Mouse (Mus musculus) gastrocnemius, adult 8-10 months (tissue): Measurements from ENCODE around the gene Fgf4. TPM values are rescaled to one million over a fixed set of nuclear protein-coding genes. Genes with fewer than 3 reads are reported as not detected.

Experiments
- DNase-seq, 2 experiments: peaks; one replicate each; pipeline ENCODE4 v3.0.0; 2022; ENCODE audit warnings: low spot score in 2 of 2
- total RNA-seq, 4 experiments: library from RNA; stranded (reverse); gene quantifications; 2 replicates each; pipeline ENCODE4 v1.2.4; 2022

The Fgf4 gene
- total RNA-seq, result not detected

DNA sequence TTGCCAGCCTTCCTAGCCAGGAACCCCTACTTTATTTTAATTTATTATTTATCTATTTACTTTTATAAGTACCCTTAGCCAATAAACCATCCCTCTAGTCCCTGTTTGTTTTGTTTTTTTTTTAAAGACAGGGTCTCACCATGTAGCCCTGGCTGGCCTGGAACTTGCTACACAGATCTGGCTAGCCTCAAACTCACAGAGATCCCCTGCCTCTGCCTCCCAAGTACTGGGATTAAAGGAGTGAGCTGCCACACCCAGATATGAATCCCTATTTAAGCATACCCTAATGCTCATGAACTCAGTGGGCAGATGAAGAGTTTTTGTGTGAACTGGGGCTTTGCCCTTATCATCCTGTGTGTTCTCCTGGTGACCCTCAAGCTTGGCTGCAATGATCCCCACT lies at the start of gene Fgf4:
Gene Fgf4, plus strand, starts transcription at position 301 of the 400 bp plus-strand sequence.
- DNase-seq, result no peak

DNA sequence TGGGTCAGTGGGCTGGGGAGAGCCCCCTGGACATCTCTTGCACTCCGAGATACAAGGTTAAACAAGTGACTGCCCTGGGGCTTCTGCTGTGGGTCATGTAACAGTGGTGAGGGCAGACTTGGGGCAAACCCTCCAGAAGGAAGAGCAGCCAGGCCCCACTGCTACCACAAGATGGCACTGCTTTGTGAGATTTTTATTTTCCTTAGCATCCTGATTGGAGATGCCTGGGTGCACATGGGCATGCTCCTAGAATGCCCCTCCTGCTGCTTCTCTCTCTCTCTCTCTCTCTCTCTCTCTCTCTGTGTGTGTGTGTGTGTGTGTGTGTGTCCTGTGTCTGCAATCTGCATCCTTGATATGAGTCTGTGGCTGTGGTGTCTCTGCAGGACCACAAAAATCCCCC lies 48.7 kb upstream of the Fgf4 start:
- DNase-seq, result no peak

DNA sequence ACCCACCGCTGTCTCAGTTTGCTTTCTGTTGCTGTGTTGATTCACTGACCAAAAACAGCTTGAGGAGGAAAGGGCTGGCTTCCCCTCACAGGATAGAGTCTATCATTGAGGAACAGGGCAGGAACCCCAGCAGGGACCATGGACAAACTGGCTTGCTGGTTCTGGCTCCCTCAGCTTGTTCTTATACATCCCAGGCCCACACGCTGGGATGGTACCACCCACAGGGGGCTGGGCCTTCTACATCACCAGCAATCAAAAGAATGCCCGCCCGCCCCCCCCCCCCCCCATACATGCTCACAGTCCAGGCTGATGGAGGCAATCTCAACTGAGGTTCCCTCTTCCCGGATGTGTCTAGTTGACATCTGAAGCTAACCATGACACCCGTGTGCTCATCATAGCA lies 40.1 kb upstream of the Fgf4 start:
- DNase-seq, result no peak

DNA sequence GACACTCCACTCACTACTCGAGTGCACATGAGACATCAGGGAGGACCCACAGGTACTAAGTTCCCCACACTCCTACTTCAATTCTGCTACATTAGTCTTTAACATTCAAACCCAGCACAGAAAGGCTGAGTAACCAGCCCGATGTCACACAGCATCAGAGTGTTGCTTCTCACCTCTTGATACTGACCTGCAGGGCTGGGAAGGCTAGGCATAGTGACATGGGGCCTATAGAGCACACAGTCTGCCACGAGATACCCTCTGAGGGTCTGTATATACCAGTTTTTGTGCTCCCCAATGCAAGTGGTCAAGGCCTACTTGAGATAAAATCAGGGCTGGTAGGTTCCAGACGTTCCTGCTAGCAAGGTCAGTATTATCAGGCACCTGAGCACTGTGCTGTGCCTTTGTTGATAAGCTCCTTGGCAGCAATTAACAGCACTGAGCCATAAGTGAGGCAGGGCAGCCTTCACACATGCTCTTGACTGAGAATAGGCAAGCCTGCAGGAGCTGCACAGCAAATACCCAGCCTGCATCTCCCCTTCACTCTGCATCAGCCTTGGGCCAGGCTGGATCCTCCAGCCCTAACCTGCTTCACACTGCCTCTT lies 39.1 kb upstream of the Fgf4 start:
- no peak for DNase-seq

DNA sequence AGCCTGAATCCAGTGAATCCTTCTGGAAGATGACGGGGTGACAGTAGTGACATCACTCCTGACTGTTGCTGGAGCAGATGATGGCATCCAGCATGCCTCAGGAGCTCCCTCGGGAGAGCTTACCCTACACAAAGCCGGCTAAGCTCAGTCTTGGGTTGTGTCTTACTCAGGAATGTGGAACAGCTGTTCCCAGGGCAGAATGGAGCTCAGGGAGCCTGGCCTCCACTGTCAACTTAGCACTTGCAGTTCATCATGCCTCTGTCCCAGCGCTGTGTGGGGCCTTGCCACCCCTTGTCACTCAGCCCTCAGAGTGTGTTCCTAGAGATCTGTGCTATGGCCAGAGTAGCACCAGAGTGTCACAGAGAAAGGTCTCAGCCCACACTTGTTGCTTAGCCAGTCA lies 35.6 kb upstream of the Fgf4 start:
- DNase-seq, result no peak

DNA sequence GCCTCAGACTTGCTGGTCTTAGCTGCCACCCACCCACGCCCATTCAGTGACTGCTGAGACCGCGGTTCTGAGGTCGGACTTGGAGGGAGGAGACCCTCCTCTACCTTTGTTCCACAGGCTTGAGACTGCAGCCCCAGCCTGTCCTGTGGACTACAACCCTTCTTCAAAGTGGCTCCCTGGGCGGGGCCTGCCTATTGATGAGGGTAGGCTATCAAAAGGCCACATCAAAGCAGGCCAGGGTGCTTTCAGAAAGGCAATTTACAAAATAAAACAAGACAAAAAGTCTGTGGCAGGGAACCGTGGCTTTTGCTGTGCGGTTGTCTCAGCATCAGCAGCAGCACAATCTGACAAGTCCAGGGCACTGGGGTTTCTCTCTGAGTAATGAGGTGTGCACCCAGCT lies 25.3 kb upstream of the Fgf4 start:
- DNase-seq, result no peak

DNA sequence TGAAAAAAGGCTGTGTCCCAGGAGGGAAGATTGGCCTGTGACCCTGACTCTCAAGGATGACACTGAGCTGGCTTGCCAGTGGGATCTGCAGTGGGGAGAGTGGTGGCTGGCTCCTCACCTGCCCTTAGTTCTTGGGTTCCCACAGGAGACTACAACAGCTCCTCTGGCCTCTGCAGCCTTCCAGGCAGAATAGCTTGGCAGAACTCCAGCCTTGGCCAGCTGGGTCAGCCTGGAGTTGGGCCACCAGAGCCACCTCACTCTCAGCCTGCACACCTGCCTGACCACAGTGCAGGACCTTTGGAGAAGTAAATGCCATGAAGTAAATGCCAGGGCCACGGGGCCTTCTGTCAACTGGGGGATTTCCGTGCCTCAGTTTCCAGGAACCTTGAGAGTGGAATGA lies 23.2 kb upstream of the Fgf4 start:
- DNase-seq, result no peak

DNA sequence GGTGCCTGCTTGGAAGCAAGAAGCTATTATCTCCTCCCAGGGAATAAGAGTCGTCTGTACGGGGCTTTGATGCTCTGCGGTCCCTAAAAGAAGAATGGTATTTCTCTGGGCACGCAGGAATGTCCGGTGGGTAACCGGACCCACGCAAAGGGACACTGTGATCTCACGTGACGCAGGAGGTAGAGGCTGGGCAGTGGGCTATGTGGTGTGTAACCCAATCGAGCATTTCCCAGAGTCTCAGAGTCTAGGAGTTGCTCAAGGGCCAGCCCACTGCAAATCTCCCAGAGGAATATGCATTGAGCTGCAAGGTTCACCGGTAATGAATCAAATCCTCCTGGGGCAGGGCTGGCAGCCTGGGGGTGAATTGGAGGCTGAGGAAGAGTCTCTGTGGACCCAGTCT lies 18.8 kb upstream of the Fgf4 start:
- no peak for DNase-seq

DNA sequence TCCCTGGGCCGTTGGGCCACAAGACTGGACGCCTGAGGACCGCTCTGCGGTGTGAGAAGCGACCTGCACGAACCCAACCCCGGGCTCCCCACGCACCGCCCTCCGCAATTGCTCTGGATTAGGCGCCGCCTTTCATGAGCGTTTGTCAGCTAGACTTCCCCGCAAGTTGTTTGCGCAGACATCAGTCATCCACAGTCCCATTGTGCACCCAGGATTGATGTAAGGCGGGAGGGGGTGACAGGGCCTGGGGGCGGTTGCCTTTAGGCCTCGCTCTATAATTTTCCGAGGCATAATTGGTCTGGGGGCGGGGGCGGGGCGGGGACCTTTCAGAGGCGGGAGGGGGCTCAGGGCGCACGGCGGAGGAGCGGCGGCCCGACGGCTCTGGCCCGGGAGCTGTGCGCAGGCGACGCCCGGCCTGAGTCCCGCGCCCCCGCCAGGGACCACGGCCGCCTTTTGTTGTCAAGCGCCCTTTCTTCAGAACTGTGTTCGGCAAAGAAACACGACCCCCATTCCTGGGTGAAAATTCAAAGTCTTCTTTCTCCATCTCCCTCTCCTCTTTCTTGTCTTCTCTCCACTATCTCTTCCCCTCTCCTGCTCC lies 9.2 kb upstream of the Fgf4 start, which contains the start of gene Fgf3:
Gene Fgf3, plus strand, starts transcription at position 193 of the 598 bp plus-strand sequence.
- DNase-seq, result no peak

DNA sequence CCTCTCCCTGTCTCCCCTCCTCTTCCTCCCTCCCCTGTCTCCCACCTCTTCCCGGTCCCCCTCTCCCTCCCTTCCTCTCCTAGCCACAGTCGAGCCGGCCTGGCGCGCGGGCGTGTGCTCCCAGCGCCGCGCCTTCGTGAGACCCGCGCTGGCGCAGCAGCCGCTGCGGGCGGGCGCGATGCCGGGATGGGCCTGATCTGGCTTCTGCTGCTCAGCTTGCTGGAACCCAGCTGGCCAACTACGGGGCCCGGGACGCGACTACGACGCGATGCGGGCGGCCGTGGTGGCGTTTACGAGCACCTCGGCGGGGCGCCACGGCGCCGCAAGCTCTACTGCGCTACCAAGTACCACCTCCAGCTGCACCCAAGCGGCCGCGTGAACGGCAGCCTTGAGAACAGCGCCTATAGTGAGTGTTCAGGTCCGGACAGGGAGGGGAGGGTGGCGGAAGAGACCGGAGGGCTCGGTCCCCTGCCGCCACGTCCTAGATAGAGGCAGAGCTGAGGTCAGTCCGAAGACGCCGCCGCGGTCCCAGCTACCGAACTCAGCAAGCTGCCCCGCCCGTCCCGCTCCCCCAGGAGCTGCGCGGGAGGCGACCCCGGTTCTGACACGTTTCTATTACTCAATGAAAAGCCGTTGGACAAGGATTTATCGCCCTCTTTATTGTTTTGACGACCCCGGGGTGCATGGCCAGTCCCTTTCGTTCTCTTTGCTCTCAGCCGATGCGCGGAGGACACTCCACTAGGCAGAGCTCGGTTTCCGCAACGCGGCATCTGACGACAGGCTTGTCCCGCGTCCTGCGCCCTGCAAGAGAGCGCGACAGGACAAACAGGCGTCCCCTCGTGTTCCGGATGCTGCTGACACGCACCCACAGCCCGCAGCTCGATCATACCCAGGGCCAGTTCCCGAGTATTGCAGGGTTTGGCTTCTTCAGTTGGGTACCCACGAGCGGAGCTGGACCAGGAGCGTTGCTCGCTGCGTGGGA lies 8.4 kb upstream of the Fgf4 start:
- DNase-seq, result no peak

DNA sequence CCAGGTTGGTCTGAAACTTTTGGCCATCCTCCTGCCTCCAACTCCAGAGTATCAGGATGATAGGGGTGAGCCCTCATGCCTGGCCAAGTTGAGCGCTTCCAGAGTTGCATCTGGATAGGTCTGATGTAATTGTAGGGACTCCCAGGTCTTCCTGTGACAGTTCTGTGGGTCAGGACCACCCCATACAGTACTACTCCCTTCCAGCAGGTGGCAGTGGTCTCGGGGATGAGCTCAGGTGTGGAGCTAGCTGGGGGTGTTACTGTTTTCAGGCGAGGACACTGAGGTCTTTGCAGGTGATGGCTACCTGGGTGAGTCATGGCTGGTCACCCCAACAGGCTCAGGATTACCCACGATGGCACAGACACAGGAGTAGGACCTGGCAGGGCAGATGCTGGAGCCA lies 1.0 kb upstream of the Fgf4 start:
- DNase-seq, result no peak

DNA sequence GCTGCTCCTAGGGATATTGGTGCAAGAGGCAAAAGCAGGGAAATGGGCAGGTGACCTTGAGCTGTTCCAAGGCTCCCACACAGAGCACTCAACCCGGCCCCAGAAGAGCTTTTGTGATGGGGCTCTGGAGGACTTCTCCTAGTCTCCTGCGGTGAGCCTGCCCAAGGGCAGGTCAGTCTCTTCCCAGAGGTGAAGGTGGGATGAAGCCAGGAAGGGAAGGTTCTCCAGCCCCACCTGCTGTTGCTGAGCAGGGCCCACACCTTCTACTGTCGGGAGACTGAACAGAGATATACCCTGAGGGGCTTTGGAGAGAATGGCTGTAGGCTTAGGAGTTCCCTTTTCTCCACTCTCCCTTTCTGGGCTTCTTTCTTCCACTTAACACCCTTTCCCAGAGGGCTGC lies 4.2 kb downstream of the Fgf4 start:
- no peak for DNase-seq

DNA sequence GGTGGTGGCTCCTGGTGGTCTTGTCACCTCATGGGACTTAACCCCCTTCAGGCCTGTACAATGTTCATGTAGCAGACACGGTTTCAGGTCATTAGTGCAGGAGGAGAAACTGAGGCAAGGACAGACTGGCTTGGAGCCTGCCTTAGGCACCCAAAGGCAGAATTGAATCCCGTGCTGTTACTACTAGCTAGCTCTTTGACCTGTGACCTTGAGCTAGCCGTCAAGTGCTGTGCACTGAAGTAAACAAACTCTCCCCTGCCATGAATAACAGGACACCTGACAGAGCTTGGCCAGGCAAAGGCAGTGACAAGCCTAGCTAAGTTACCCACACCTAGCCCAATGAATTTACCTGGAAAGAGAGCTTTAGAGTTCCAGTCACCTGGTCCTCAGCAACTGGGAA lies 7.8 kb downstream of the Fgf4 start:
- no peak for DNase-seq

DNA sequence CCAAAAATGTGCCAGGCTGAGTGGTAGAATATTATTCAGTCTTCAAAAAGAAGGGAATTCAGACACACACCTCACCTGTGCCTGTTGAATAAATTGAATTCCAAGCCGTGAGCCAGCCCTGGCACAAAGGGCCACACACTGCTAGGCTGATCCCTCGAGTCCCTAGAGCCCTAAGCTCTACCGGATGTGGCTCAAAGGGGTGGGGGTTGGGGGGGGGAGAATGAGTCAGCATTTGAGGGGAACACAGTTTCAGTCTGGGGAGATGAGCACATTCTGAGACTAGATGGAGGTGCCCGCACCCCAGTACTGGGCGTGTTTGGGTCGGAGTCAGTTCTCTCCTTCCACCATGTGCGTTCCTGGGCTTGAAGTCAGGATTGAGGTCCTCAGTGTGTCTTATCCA lies 10.0 kb downstream of the Fgf4 start:
- DNase-seq, result no peak

DNA sequence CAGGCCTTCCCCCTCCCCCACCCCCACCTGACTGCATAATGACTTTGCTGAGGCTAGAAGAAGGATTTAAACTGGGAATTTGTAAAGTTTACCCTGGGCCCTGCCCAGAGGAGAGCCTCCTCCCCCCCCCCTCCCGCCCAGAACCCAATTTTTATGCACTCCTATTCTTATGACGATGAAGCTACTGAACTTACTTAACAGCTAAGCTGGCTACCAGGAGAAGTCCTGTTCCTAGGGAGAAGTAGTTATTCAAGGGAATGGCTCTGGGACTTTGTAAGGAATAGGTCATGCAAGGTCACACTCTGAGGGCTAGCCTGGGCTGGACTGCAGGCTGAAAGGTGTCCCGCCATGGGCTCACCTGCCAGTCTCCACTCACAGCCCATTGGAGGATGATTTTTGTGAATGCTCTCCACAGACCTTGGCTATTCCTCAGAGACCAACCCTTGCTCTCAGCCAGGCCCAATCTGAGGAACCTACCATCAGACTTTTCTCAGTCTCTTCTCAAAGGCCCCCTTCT lies 10.7 kb downstream of the Fgf4 start:
- DNase-seq, result no peak

DNA sequence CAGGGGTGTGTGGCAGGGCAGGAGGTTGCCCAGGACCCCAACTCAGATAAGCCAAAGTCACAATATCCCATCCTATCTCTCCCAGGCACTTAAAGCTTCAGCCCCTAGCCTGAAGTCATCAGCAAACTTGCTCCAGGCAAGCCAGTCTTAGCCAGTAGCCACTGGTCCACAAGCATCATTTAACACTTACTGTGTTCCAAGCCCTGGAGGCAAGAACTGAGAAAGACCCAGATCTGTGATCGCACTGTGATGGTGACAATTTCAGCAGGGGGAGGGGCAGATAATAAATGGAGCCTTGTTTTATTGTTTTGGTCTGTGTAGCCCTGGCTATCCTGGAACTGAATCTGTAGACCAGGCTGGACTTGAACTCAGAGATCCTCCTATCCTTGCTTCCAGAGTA lies 11.5 kb downstream of the Fgf4 start:
- no peak for DNase-seq

DNA sequence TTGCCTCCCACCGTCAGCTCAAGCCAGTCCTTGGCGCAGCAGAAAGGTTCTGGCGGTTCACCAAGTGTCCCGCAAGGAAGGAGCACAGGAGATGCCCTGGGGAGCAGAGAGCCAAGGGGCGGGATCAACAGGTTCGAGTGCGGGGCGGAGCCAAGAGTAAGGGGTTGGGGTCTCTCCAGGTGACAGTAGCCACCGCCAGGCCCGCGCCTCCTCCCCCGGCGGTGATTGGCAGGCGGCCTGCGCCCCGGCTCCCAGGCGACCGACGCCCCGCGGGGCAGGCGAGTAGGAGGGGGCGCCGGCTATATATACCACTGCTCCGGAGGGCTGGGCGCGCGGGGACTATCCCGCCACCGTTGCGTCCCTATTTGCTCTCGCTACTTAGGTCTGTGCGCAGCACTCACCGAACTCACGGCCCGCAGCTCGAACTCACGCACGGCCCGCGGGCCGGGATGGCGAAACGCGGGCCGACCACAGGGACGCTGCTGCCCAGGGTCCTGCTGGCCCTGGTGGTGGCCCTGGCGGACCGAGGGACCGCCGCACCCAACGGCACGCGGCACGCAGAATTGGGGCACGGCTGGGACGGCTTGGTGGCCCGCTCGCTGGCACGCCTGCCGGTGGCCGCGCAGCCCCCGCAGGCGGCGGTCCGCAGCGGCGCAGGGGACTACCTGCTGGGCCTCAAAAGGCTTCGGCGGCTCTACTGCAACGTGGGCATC lies 14.0 kb downstream of the Fgf4 start:
- no peak for DNase-seq

DNA sequence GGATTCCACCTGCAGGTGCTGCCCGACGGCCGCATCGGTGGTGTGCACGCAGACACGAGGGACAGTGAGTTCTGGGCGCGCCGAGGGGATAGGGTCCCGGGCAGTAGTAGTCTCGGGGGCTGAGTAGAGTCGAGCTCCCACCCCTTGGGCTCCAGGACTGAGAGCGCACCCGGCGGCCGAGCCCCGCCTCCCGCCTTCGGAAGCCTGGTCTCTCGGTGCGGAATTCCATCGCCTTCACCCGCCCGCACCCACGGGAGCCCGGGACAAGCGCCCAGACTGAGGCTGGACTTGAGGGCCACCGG lies 14.6 kb downstream of the Fgf4 start:
- no peak for DNase-seq

DNA sequence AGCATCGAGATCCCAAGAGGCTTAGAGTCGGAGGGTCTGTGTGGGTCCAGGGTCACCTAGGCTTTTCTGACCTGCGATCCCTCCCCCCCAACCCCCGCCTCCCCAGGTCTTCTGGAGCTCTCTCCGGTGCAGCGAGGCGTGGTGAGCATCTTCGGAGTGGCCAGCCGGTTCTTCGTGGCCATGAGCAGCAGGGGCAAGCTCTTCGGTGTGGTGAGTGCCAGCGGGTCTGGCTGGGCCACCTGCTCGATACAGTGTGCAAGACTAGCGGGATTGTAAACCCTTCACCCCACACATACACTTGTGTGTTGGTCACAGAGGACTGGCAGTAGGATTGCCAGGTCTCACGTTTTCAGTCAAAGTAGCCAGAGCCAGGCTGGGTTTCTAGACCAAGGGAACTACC lies 15.0 kb downstream of the Fgf4 start:
- DNase-seq, result no peak

DNA sequence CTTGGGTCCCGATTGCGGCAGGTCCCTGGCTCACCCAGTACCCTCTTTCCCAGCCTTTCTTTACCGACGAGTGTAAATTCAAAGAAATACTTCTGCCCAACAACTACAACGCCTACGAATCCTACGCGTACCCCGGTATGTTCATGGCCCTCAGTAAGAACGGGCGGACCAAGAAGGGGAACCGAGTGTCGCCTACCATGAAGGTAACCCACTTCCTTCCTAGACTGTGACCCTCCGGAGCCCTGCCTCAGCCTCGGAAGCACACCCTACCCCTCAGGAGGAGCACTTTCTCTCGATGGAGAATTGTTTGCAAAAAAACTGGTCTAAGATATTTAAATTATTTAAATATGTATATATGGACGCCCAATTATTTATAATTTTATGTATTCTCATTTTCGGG lies 15.5 kb downstream of the Fgf4 start:
- DNase-seq, result no peak

DNA sequence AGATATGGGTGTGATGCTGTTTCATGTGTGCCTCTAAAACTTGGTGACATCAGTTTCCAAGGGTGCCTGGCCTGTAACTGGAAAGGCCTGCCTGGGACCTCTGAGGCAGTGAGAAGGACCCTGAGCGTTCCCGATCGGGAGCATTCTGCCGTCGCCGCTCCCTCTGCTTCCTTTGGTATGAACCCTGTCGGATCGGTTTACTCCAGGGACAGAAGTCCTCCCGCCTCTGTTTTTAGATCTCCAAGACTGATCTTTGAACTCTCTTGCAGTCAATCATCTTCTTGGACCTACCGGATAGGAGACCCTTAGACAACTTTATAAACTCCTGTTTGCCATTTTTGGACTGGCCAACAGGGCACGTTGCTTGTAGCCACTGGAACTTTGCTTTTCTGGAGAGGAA lies 16.0 kb downstream of the Fgf4 start:
- DNase-seq, result no peak

DNA sequence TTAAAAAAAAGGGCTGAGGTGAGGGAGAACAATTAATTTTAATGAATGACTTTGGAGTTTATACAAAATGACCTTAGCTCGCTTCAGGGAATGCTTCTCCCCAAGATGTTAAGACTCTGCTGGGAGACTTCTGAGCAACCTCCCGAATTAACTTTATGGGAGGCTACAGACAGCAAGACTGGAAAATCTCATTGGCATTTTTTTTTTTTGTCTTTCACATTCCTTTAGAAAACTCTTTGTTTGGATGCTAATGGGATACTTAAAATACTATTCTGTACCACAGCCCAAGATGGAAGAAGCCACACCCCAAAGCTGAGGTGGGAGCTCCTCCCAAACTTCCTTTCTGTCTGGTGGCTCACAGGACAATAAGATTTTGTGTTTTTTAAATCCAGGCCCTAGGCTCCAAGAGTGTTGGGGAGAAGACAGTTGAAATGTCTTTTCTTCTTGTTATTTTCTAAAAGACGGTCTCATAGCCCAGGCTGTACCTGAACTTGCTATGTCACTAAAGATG lies 17.0 kb downstream of the Fgf4 start:
- no peak for DNase-seq
